Comparison of ENCODE assay signal across 8 mouse cellular contexts in the genomic region with DNA sequence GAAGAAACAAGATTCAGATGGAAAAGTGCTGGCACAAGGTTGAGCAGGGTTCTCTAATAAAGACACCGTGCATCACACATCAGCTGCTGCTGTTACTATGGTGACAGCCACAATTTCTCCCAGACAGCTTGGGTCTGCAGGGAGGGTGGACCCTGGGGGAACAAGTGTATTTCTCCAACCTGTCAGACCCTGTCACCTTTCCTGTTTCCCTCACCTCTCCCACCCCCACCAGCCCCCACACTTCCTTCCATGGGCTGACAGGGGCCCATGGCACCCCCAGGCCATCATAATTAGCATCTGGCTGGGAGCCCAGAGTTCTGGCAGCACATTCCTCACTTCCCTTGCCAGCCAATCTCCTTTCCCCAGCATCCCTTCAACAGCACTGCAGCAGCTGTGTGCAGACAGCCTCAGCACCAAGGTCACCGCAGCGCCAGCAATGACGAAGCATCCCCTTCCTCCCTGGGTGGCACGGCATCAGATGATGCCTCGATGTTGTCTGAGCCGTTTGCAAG. TPM values are rescaled to one million over a fixed set of nuclear protein-coding genes. Genes with fewer than 3 reads are reported as not detected.
DNase-seq lines count a peak whose midpoint lies in the region; ATAC-seq and TF ChIP-seq lines count a peak whose summit lies in the region.

No protein-coding gene starts in this region.

- no peak for ATAC-seq in liver, embryonic 12.5 days
- no peak for ATAC-seq in liver, postnatal 0 days
- ATAC-seq in erythroid progenitor cell, adult 5-6 weeks (replicated peaks; ENCODE audit: low FRiP score, poor library complexity, severe bottlenecking), result no peak

- TF ChIP-seq EP300 in liver, postnatal 0 days (IDR thresholded peaks at IDR 0.05; ENCODE audit: low read depth), result no peak

- 11% methylated on average over 7 of the region's 7 CpGs for WGBS in liver, embryonic 12.5 days (ENCODE audit: insufficient replicate concordance)
- 4% methylated on average over 7 of the region's 7 CpGs for WGBS in liver, postnatal 0 days (ENCODE audit: insufficient replicate concordance)

- no peaks in the 10 kb centered on the region for H3K9me3 ChIP-seq in liver, embryonic 12.5 days (replicated peaks)
- H3K9me3 ChIP-seq in liver, postnatal 0 days (ENCODE audit: low read length), result no peaks in the 10 kb centered on the region

- H3K4me3 ChIP-seq in liver, embryonic 12.5 days, result no peak overlapping the region
- no peak overlapping the region for H3K4me3 ChIP-seq in liver, postnatal 0 days (ENCODE audit: low read depth, low read length)

- H3K36me3 ChIP-seq in liver, embryonic 12.5 days, result no peaks in the 10 kb centered on the region
- H3K36me3 ChIP-seq in liver, postnatal 0 days (replicated peaks; ENCODE audit: insufficient read depth, low read length), result no peaks in the 10 kb centered on the region

- H3K4me2 ChIP-seq in liver, embryonic 12.5 days, result peak overlapping the region; percentile 23
- H3K4me2 ChIP-seq in liver, postnatal 0 days (ENCODE audit: low read depth, low read length), result no peak overlapping the region

- intact Hi-C loops in left cerebral cortex, postnatal 25 days (cut with DNase I), result loop anchor here (1.0 kb wide), 2 partner anchors 40 to 53 kb away; no protein-coding TSS in a partner anchor

- H3K27me3 ChIP-seq in liver, embryonic 12.5 days (replicated peaks), result no peaks in the 10 kb centered on the region
- no peaks in the 10 kb centered on the region for H3K27me3 ChIP-seq in liver, postnatal 0 days (ENCODE audit: insufficient read depth, low read length)

- no peak overlapping the region for H3K9ac ChIP-seq in liver, embryonic 12.5 days
- no peak overlapping the region for H3K9ac ChIP-seq in liver, postnatal 0 days (replicated peaks)

- H3K4me1 ChIP-seq in liver, embryonic 12.5 days, result 0 out of 2 replicates have a peak, but pooled peaks cover 6% of the 10 kb centered on the region
- H3K4me1 ChIP-seq in liver, postnatal 0 days (ENCODE audit: insufficient read depth), result no peaks in the 10 kb centered on the region

- H3K27ac ChIP-seq in liver, embryonic 12.5 days, result no peak overlapping the region
- no peak overlapping the region for H3K27ac ChIP-seq in liver, postnatal 0 days (ENCODE audit: low read depth)

- TF ChIP-seq CTCF in liver, postnatal 0 days (IDR thresholded peaks at IDR 0.05; ENCODE audit: low read depth), result no peak

- no peak for DNase-seq in liver, postnatal 0 days
- DNase-seq in embryo, embryonic 11.5 days (ENCODE audit: low read depth, low spot score), result peak; percentile 57
- DNase-seq in heart, adult 9 months (ENCODE audit: low spot score in 2 of 2), result peak; percentile 33 to 47
- DNase-seq in kidney, adult 18-20 months, result peak; percentile 80
- DNase-seq in left cerebral cortex, postnatal 25 days (ENCODE audit: low spot score in 2 of 2), result peak; percentile 83 to 86
- DNase-seq in neural tube, embryonic 10.5 days (ENCODE audit: extremely low spot score, low spot score), result peak; percentile 48

RNA-seq across cellular contexts. Expression of a gene that starts 39.4 kb away (rescaled TPM):
- 24.7 and 29.8 TPM in 2 replicates for polyA plus RNA-seq in liver, embryonic 12.5 days (2016; fragmentation: Nextera tagmentation; extraction: Ambion mirVana)
- polyA plus RNA-seq in liver, postnatal 0 days (2015; fragmentation: Nextera tagmentation; extraction: Ambion mirVana), result 26.8 and 28.9 TPM in 2 replicates
- 10 to 100 TPM; 49.6 to 54.1 TPM for total RNA-seq in left cerebral cortex, postnatal 25 days (2021)
- total RNA-seq in erythroid progenitor cell, adult 5-6 weeks (2015; ENCODE audit: low replicate concordance), result 35.2 and 38.6 TPM in 2 replicates
- 41.8 and 57.6 TPM in 2 replicates for total RNA-seq in erythroid progenitor cell, adult 5-6 weeks (2017; ENCODE audit: low replicate concordance)
